Mouse (Mus musculus) embryonic fibroblast, embryonic 13.5 days (primary cell): ENCODE data around the gene Figla. TPM values are rescaled to one million over a fixed set of nuclear protein-coding genes. Genes with fewer than 3 reads are reported as not detected.
A peak's percentile ranks its signal among the peaks of the same experiment; 100 is the strongest.

Experiments
- H3K27ac ChIP-seq: 2 replicates; pipeline ENCODE4 v1.5.1; 2012; ENCODE audit warnings: low read length, control low read depth, inconsistent platforms; ENCODE audit not compliant: insufficient read depth
- H3K4me1 ChIP-seq: 2 replicates; pipeline ENCODE4 v1.6.1; 2011; ENCODE audit warnings: low read length; ENCODE audit not compliant: control insufficient read depth, insufficient read depth
- H3K4me3 ChIP-seq: 2 replicates; pipeline ENCODE4 v1.5.1; 2011; ENCODE audit warnings: mild to moderate bottlenecking, control low read depth, low read length; ENCODE audit not compliant: insufficient read depth
- CTCF ChIP-seq: IDR thresholded peaks from 2 replicates; pipeline ENCODE4 v1.5.1; 2011; ENCODE audit warnings: mild to moderate bottlenecking, control low read depth, low read length, moderate library complexity, borderline replicate concordance; ENCODE audit not compliant: insufficient read depth
- POLR2A ChIP-seq: IDR thresholded peaks from 2 replicates; pipeline ENCODE4 v1.6.1; 2011; ENCODE audit warnings: low read depth, mild to moderate bottlenecking, control low read depth, low read length, moderate library complexity
- polyA plus RNA-seq: library from polyadenylated mRNA; stranded (reverse); fragments of >200 nt; gene quantifications from 2 replicates; pipeline ENCODE4 v1.2.4, GENCODE M21; 2011; ENCODE audit warnings: low read depth; ENCODE audit not compliant: missing spikeins, insufficient read length

Figla gene
- polyA plus RNA-seq, 1 experiment = not detected

DNA sequence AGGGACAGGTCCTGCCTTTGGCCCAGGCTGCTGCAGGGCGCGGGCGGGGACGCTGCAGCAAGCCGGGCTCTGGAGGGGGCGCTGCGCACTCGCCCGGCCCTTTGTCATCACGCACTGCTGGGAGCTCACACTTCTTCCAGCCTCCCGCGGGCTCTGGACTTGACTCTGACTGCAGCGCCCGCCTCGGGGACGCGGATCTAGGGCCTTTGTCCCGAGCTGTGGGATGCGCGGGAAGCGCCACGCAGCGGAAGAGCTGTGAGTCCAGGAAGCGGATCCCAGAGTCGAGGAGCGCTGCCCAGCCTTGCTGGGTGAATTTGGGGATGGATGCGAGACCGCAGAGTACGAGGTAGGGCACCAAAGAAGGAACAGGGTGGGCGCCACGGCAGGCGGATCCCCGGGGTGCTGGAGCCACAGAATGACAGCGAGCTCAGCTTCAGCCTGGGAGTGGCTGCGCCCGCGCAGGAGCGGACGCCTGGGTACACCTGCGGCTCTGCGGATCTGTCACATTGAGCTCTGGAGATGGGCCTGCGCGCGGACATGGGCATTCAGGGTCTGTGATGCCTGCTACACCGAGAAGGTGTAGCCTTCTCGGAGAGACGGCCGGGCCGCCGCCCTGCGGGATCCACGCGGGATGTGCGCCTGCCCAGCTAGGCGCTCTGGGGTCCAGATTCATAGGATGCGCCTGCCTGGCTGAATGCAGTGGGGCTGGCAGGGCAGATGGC is 12.8 kb downstream of the Figla start, which contains the start of gene Add2:
Add2 (plus strand) TSS at position 81 of the 722 bp plus-strand sequence.
- peak; percentile 22; the same call in 1 of the 2 replicates for TF ChIP-seq CTCF
- TF ChIP-seq POLR2A = no peak
- no peaks in the 10 kb centered on the region for H3K4me1 ChIP-seq
- no peak within 1 kb of the TSS for H3K27ac ChIP-seq
- peak within 1 kb of the TSS; percentile 20 for H3K4me3 ChIP-seq

DNA sequence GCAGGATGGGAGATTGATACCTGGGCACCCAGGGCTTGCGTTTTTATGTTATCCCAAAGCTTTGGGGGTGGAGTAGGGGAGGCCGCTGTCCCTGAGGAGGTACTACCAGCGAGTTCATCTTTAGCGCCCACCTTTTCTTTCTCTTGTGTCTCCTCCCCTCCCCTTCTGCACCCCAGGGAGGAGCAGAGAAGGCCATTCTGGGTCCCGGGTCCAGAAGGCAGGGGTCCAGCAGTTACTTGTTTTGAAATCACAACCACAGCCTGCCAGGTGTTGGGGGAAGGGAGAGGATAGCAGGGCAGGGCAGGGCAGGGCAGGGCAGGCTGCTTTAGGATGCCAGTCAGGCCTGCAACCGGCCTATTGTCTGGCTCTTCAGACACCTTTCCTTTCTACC is 13.3 kb downstream of the Figla start:
- Histone ChIP-seq H3K4me1 (no peaks in the 10 kb centered on the region), H3K4me3 (no peak overlapping the region; the same call in 1 of the 2 replicates), H3K27ac (no peak overlapping the region)
- no peak for TF ChIP-seq CTCF
- no peak for TF ChIP-seq POLR2A

DNA sequence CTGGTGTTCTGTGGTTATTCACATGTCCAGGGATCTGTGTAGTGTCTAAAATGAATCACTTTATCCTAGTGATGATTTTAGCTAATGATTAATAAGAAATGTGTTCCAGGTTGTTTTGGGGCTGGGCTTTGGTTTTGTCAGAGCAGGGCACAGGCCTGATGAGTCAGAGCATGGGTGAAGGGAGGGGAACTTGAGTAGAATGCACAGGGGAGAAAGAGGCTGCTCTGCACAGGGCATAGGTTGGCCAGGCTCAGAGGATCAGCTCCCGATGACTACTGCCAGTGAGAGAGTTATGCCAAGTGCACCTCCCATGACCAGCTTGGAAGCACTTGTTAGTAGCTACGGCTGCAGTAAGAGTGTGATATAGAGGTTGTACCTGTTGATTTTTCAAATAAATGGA is 15.6 kb downstream of the Figla start:
- H3K4me3 ChIP-seq = no peak overlapping the region
- no peak overlapping the region for H3K27ac ChIP-seq
- TF ChIP-seq POLR2A = no peak
- TF ChIP-seq CTCF = no peak
- no peaks in the 10 kb centered on the region for H3K4me1 ChIP-seq

DNA sequence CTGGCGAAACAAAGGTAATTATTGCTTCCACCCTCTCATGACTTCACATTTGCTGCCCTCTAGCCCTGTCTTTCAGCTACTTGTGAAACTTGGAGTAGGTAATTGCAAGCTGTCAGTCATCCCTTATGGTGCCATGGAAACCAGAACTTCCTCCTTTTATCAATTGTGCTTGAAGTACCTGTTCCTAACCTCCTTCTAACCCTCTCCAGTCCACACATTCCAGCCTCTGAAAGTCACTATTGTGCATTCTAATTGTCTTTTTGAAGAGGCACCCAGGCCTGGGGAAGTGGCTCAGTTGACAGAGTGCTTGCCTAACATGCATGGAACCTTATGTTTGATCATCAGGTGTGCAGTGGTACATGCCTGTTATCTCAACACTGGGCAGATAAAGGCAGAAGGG is 17.7 kb downstream of the Figla start:
- H3K4me3 ChIP-seq = no peak overlapping the region
- no peak overlapping the region for H3K27ac ChIP-seq
- H3K4me1 ChIP-seq = no peaks in the 10 kb centered on the region
- TF ChIP-seq POLR2A = no peak
- TF ChIP-seq CTCF = no peak

DNA sequence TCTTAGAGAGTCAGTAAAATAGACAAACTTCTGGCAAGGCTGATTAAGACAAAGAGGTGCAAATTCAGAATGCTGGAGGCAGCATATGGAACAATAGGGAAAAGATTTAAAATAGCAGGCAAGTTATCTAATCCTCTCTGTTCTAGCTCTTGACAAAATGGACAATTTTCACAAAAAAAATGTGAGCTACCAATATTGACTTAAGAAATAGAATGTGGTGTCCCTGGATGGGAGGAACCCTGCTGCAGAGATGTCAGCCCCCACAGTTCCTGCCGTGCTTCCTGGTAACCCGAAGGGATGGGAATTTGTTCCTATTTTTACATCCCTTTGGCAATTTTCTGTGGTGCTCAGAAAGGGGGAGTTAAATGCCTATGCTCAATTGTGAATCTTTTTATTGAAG is 22.9 kb downstream of the Figla start:
- no peaks in the 10 kb centered on the region for H3K4me1 ChIP-seq
- H3K4me3 ChIP-seq = no peak overlapping the region
- TF ChIP-seq CTCF (no peak), POLR2A (no peak)
- no peak overlapping the region for H3K27ac ChIP-seq

DNA sequence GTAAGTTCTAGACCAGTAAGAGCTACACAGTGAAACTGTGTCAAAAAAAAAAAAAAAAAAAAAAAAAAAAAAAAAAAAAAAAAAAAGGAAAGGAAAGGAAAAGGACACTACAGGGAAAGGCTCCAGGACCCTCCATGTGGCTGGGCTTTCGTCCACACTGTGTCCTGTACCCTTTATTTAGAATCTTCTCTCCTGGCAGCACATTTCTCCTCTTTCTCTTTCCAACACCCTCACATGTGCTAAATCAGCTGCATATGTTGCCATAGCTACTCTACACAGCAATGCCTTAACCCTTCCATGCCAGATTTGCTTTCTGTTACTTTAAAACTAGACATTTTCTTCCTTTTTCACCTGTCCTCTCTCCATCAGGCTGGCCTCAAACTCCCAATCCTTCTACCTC is 24.2 kb downstream of the Figla start:
- Histone ChIP-seq H3K4me1 (no peaks in the 10 kb centered on the region), H3K4me3 (no peak overlapping the region), H3K27ac (no peak overlapping the region)
- TF ChIP-seq POLR2A (no peak), CTCF (no peak)

DNA sequence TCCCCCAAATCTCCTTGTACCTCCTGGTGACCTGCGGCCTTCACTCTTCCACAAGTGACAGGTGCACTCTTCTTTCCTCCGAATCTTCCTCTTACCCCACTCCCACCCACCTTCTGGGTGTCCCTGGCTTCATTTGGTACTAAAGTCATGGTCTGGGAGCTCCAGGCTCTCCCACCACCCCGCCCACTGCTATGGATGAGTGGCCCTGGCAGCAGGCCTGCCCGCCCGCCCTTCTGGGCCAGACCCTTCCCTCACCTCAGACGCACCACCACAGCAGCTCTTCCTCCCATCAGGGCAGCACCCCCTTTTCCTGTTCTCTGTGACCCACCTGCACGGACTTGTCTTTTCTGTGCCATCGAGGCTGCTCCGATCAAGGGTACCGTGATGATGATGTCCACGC is 31.5 kb downstream of the Figla start:
- no peak for TF ChIP-seq POLR2A
- TF ChIP-seq CTCF = no peak
- no peak overlapping the region for H3K27ac ChIP-seq
- H3K4me3 ChIP-seq = no peak overlapping the region
- no peaks in the 10 kb centered on the region for H3K4me1 ChIP-seq

DNA sequence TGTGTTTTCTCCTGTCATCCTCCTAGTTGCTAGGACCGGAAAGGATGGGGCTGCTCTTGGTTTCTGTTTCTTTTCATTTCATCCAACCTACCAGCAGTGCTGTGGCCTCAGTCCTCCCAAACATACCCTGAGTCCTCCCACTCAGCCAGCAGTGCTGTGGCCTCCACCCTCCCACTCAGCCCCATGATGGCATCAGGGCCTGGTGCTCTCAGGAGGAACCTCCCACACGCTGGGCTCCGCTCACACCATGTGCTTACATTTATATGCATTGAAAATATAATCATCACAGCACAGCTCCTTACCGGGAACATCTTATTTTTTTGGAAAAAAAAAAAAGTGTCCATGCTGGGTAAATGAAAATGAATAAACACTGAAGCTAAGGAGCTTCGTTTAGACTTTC is 32.5 kb downstream of the Figla start:
- Histone ChIP-seq H3K4me3 (no peak overlapping the region), H3K27ac (no peak overlapping the region), H3K4me1 (no peaks in the 10 kb centered on the region)
- TF ChIP-seq CTCF (no peak), POLR2A (no peak)

DNA sequence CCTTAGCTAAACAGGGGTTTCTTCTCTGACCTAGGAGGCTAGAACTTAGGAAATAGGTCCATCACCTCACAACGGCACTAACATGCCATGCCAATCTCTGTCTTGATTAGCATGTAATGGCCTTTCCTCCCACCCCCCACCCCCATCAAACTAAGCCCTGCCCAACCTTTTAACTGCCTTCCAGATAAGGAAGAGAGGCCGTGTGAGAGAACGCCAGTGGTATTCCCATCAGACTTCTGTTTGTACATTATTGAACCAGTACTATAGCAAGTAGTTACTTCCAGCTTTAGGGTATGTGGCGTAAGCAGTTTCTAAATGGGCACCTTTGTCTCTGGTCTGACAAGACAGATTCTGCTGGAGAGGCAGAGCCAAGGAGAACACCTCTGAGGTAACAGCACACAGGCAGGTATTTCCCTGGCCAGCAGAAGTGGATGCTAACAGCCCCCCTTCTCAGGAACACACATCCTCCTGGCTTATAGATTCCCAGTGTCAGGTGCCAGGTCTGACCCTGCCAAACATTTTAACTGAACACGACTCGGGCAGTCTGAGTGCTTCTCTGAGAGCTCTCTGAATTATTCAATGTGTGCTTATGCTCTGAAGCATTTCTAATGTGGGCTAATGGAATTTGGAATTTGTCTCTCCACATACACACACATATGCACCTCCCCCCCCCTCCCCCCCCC is 34.8 kb downstream of the Figla start:
- no peak overlapping the region for H3K27ac ChIP-seq
- H3K4me3 ChIP-seq = no peak overlapping the region
- H3K4me1 ChIP-seq = no peaks in the 10 kb centered on the region
- TF ChIP-seq CTCF (no peak), POLR2A (no peak)

DNA sequence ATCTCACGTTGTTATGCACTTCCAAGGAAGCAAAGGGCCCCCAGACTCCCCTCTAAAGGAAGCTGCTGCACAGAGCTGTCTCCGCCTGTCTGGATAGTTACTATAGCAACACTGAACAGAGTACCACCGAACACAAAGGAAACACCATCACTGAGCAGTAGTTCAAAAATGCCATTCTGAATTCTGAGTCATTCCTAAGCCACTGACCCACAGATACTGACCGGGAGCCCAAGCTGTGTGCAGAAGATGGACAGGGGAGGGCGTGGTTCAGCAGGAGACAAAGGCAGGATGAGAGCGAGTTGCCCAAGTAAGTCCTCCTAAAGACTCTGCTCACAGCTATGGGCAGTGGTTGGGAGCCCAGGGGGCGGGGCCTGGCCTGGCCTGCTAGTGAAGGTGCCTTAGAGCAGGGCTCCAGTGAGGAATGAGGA is 36.1 kb downstream of the Figla start:
- H3K4me1 ChIP-seq = no peaks in the 10 kb centered on the region
- H3K4me3 ChIP-seq = no peak overlapping the region
- no peak for TF ChIP-seq CTCF
- TF ChIP-seq POLR2A = no peak
- no peak overlapping the region for H3K27ac ChIP-seq
